Mouse (Mus musculus) large intestine, adult 2 months (tissue): ENCODE data around the gene Sun5. TPM values are rescaled to one million over a fixed set of nuclear protein-coding genes. Genes with fewer than 3 reads are reported as not detected.
"Not testable (repeated sequence)": the region's sequence is repeated elsewhere in the genome, so short reads cannot be mapped to it uniquely, and the experiment has no call there.

ENCODE experiments used
- DNase-seq: peaks from one replicate; pipeline ENCODE4 v3.0.0-alpha.2; 2012; ENCODE audit warnings: low read depth, low spot score
- WGBS: fragments of 180-500 bp; shearing (Covaris S2); methylation state at CpG from one replicate; pipeline ENCODE4 v1.1.7; 2018; 5-methylcytosine and 5-hydroxymethylcytosine counted together
- polyA plus RNA-seq: library from polyadenylated mRNA; depleted of rRNA; stranded (reverse); fragments of >200 nt; gene quantifications from 2 replicates; pipeline ENCODE4 v1.2.3, GENCODE M21; 2012; rRNA removed

The Sun5 gene
- not detected in 2 replicates for polyA plus RNA-seq

DNA sequence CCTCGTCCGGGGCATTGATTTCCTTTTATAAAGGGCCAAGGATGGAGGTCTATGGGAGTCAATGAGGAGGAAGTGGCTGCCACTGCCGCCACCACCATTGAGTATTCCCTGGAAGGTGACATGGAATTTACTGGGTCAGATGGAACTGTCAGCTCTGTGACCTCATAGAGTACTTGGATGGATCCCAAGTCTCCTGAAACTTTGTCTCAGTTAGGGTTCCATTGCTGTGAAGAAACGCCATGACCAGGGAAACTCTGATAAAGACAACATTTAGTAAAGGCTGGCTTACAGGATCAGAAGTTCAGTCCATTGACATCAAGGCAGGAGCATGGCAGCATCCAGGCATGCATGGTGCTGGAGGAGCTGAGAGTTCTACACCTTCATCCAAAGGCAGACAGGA lies at the start of gene Sun5:
Gene Sun5, minus strand, starts transcription at position 101 of the 400 bp plus-strand sequence.
- 88% methylated on average over 4 of the region's 4 CpGs for WGBS
- no peak for DNase-seq

DNA sequence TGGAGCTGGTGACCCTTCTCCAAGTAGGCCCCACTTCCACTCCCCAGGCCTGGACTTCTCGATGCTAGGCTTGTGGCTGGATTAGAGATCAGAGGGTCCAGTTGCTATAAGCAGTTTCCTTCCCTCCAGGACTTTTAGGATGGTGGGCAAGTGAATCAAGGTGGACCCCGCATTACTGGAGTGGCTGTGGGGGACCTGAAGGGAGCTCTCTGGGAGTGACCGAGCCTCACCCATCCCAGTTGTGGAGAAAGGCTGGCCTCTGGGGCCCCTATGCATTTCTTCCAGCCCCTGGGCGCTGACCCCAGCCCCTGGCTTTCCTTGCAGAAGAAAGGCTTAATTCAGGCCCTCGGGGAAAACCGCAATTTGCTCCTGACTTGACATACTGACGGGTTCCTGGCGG lies 47.0 kb upstream of the Sun5 start, which contains the start of gene Bpifb3:
Gene Bpifb3, plus strand, starts transcription at position 301 of the 400 bp plus-strand sequence.
- DNase-seq = no peak
- 70% methylated on average over 8 of the region's 8 CpGs for WGBS

DNA sequence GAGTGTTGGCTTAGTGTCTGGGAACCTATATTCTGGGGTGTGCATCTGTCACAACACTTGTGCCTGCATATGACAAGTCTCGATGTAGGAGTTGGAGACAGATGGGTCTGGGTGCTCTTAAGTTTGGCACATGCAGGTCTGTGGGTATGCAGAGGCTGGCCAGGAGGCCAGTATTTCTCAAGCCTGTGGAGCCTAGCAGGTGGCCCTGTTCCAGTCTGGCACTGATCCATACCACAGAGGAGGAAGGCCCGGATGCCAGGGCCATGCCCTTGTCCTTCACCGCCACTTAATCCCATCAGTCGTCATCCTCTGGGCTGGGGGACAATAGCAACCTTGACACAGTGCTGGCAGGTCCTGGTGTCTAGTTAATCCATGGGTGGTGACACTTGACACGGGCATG lies 43.3 kb upstream of the Sun5 start:
- no peak for DNase-seq
- 56% methylated on average over 5 of the region's 5 CpGs for WGBS

DNA sequence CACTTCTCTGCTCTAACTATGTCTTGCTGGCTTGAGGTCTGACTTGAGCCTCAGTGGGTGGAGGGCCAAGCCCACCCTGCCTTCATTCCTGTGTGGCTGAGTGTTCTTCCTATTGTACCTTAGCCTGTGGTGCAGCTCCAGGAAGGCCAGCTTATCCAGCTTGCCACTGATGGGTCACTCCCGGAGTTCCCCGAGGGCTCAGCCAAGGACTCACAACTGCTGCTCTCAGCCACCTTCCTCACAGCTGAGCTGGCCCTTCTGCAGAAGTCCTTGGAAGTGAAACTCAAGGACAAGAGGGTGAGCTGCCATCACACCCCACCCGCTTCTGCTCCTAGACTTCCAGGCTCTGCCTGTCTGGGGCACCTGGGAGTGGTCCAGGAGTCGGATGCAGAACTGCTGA lies 35.7 kb upstream of the Sun5 start:
- WGBS = 67% methylated on average over 4 of the region's 4 CpGs
- no peak for DNase-seq

DNA sequence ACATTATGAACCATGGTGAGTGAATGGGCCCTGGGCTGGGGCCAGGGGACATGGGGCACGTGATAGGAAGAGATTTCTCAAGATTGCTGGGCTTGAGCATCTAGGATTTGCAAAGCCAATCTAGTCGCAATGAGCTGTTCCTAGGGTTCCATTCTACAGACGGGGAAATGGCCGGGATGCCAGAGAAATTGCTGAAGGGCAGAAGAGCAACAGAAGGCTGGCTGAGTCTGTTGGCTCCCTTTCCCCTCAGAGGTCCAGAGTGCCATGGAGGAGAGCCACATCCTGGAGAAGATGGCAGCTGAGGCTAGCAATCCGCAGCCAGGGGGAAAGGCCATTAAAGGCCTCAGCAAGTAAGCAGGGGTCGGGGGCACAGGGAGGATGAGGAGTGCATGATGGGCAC lies 31.8 kb upstream of the Sun5 start:
- DNase-seq = no peak
- 70% methylated on average over 6 of the region's 6 CpGs for WGBS

GRCm38 (mm10) chr2:153900088-153900487 lies 29.2 kb upstream of the Sun5 start, which contains the start of gene Bpifb6:
TSS of gene Bpifb6 (plus strand) at chr2:153900388.
- no peak for DNase-seq
- WGBS = 70% methylated on average over 4 of the region's 4 CpGs

DNA sequence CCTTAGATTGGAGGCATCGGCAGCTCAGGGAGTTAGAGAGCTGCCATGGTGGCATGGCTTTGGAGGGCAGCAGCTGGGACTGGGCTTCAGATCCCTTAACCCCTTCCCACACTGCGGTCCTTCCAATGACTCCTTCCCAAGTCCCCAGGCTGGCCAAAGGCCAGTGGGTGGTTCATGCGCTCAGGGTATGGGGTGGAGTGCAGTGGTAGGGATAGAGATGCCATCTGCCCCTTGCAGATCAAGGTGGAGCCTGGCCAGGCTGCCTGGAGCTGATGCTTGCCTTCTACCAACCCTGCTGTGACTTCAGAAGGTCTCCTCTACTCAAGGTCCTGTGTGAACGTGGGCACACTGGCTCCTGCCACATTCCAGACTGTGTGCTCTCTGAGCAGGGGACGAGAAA lies 28.2 kb upstream of the Sun5 start:
- DNase-seq = no peak
- WGBS = 75% methylated on average over 5 of the region's 5 CpGs

DNA sequence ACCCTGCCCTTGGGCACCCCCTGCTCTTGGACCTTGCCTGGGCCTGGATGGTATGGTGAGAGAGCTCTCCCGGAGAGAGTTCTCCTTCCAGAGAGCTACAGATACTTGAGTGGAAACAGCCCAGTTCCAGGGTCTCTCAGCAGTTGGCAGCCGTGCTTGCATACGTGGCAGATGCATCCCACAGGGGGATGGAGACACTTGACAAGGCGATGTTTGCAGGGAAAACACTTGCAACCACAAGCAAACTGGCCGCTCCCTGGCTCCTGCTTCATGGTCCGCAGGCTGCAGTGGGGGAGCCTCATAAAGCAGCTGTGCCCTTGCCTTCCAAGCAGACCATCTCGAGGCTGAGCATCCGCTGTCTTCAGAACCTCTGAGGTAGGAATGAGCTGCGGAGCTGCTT lies 3.9 kb upstream of the Sun5 start, which contains the start of gene Bpifb2:
Gene Bpifb2, plus strand, starts transcription at position 301 of the 400 bp plus-strand sequence.
- 57% methylated on average over 9 of the region's 9 CpGs for WGBS
- no peak for DNase-seq

DNA sequence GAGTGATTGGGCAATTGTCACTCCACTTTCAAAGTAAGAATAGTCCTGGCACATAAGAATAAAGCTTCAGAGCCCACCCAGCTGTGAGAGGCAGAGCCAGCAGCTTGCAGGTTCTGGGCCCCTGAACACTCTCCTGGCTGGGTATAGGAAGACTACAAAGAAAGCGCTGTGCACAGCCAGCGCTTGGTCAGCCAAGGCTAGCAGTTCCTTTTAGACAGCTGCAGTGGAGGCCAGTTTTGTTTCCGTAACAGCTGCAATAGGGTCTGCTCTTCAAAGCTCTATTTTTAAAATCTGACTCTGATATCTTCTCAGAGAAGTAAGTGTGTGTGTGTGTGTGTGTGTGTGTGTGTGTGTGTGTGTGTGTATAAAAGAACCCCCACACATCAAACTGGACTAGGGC lies 8.9 kb downstream of the Sun5 start:
- no peak for DNase-seq
- WGBS = 83% methylated on average over 3 of the region's 3 CpGs

DNA sequence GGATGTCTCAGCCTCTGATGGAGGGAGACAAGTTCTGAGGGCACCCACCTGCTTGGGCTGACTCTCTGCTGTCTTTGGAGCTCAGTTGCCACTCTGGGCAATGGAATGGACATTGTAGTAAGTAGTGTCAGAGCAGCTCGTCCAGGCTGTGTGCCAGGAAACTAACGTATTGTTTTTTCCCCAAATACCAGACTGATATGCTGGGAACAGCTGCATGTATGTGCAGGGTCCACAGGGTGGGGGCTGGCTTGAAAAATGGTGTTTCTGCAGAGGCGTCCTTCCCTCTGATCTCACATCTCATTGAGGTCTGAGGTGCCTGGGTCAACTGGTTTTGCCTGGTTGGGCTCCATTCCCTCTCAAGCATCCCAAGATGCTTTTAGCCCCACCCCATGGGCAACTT lies 10.2 kb downstream of the Sun5 start:
- no peak for DNase-seq

DNA sequence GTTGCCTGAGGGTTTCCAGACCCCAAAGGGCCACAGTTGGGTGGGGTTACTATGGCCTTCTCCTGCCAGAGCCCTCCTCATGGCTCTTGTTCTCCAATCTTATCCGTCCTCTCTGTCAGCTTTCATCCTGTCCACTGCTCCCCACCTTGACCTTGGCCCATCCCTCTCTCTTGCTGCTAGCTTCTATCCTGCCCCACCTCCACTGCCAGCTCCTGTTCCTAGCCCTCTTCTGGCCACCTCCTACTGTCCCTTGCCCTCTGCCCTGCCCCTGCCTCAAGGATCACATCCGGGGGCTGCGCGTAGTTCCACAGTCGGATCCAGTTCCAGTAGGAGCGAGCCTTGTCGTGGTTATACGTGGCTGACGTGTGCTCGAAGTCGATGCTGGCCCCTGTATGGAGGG lies 10.6 kb downstream of the Sun5 start:
- DNase-seq = no peak
- WGBS = 86% methylated on average over 11 of the region's 11 CpGs

More for the DNA sequence above, 10.2 kb downstream of the Sun5 start:
- WGBS = 53% methylated on average over 3 of the region's 3 CpGs

GRCm38 (mm10) chr2:153859581-153859980 lies 11.3 kb downstream of the Sun5 start:
- DNase-seq = no peak
- 78% methylated on average over 2 of the region's 2 CpGs for WGBS

- no peak for DNase-seq
- 21% methylated on average over 5 of the region's 5 CpGs for WGBS
Measured at GRCm38 (mm10) chr2:153853544-153853943, 17.3 kb downstream of the Sun5 start.

DNA sequence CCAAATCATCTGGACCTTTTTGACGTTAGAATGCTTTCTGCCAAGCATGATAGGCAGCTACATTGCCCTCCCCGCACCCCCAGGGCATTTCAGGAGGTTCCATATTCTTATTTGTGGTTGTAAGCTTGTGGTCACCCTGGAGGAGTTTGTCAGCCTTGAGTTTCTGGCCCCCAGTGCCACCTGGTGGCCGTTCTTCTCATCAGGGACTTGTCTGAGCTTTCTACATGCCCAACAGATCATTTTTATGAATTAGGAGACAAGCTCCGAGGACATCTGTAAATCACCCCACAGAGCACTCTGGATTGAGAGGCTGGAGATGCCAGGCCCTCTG lies 19.9 kb downstream of the Sun5 start:
- DNase-seq = peak; percentile 0
- WGBS = 41% methylated on average over 4 of the region's 4 CpGs

GRCm38 (mm10) chr2:153850351-153851029 lies 20.4 kb downstream of the Sun5 start:
- WGBS = 83% methylated on average over 6 of the region's 6 CpGs
- no peak for DNase-seq

DNA sequence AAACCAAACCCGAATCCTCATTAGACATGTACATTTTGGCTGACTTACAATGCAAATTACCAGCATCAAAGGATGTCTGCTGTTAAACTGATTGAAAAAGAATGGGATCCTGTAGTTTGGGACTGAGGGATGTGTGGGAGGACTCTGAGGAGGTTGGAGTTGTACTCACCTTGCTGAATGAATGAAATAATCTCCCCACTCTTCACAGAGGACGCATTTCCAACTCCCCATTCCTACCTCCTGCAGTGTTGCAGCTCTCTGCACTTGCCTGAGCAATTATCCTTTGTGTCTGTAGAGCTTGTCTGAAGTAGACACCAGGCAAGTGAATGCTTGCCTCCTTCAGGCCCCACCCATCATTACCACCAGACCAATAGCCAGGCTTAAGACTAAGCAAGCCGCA lies 22.5 kb downstream of the Sun5 start:
- no peak for DNase-seq
- 87% methylated on average over 3 of the region's 3 CpGs for WGBS

GRCm38 (mm10) chr2:153842854-153843253 lies 28.0 kb downstream of the Sun5 start:
- DNase-seq = no peak
- WGBS = 78% methylated on average over 8 of the region's 8 CpGs

DNA sequence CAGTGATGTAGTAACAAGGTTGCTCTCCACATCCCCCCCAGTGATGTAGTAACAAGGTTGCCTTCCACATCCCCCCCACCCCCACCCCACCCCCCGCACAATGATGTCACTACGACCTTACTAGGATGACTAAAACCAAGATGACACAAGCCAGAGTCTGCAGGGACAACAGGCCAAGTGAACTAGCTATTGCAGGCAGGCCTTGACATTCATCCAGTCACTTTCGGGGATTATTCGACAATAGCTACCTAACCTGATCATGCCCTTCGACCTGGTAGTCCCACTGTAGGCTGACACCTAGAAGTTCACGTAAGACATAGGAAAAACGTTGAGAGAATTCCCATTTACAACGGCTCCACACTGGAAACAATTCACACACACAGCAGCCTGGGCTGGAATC lies 37.6 kb downstream of the Sun5 start:
- 81% methylated on average over 8 of the region's 8 CpGs for WGBS
- DNase-seq = no peak

DNA sequence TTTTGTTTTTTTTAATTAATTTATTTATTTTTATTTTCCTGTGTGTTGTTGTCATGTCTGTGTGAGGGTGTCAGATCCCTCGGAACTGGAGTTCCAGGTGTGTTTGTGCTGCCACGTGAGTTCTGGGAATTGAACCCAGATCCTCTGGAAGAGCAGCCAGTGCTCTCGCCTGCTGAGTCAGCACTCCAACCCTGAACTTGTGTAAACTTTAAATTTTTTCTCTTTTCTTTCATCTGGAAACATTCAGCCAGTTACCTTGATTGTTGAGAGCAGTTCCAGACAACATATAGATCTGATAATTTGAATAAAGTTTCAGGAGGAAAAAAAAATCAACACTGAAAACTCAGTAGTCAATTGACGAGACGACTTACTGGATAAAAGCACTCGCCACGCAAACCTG lies 42.2 kb downstream of the Sun5 start:
- WGBS = 79% methylated on average over 7 of the region's 7 CpGs
- no peak for DNase-seq

- DNase-seq = no peak
- 75% methylated on average over 8 of the region's 8 CpGs for WGBS
Measured at GRCm38 (mm10) chr2:153827171-153827830, 43.6 kb downstream of the Sun5 start.

- 59% methylated on average over 32 of the region's 32 CpGs for WGBS
Measured at GRCm38 (mm10) chr2:153825900-153826299, 45.0 kb downstream of the Sun5 start.

More at GRCm38 (mm10) chr2:153825900-153826299, 45.0 kb downstream of the Sun5 start:
- not testable (repeated sequence) for DNase-seq
